Mouse (Mus musculus): ENCODE results near the gene Kcnj6.

Kcnj6 gene

GRCm38 (mm10) chr16:94719488-94719887 is 278.0 kb downstream of the Kcnj6 start:
- no peak for DNase-seq (ENCODE audit: low spot score in 2 of 2)

GRCm38 (mm10) chr16:94718919-94719318 is 278.6 kb downstream of the Kcnj6 start:
- no peak for DNase-seq (ENCODE audit: low spot score in 2 of 2)

GRCm38 (mm10) chr16:94717051-94717450 is 280.4 kb downstream of the Kcnj6 start:
- DNase-seq (ENCODE audit: low spot score in 2 of 2), result no peak

GRCm38 (mm10) chr16:94714483-94714882 is 283.0 kb downstream of the Kcnj6 start:
- no peak for DNase-seq (ENCODE audit: low spot score in 2 of 2)

GRCm38 (mm10) chr16:94713480-94714094 is 283.9 kb downstream of the Kcnj6 start:
- DNase-seq (ENCODE audit: low spot score in 2 of 2), result peak; percentile 64 to 85

- no peak for DNase-seq (ENCODE audit: low spot score in 2 of 2)
Observed at GRCm38 (mm10) chr16:94701971-94702370, 295.5 kb downstream of the Kcnj6 start.

GRCm38 (mm10) chr16:94701141-94701540 is 296.4 kb downstream of the Kcnj6 start:
- DNase-seq (ENCODE audit: low spot score in 2 of 2), result no peak
